Mouse (Mus musculus) spleen, adult 18-20 months (tissue): Measurements from ENCODE around the gene Fancd2os.

Experiments used
- DNase-seq, 2 experiments: peaks; one replicate each; pipeline ENCODE4 v3.0.0; 2022; ENCODE audit warnings: mixed read lengths in 2 of 2

Gene Fancd2os

DNA sequence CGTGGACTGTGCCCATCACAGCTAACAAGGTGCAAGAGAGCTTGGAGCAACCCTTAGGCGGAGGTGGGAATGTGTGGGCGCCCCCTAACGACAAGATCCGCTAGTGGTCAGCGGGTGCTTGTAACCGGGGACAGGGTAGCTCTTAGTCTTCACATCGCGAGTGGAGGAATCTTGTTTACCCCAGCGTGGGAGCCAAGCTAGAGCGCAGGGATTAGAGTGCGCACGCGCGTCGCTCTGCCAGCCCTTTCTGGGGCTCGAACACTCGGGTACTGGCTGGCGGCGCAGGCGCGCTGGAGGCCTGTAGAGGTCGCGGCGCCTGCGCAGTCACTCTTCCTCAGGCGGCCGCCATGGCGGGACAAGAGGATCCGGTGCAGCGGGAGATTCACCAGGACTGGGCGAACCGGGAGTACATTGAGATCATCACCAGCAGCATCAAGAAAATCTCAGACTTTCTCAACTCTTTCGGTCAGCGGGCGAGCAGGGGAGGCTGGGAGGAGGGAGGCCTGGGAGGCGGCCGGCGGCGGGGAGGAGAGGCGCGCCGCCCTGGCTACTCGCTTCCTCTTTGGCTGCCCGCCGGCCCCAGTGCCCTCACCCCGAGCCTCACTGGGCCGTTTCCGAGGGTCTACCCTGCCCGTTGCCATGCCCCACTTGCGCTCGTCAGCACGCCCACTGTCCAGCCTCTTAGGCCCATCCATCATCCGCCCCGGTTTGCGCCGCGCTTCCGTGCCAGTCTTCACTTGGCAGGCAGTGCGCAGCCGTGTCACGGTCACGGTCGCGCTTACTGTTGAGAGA is 4.1 kb upstream of the Fancd2os start, which contains the start of gene Brk1:
TSS of gene Brk1 (plus strand) at position 341 of the 792 bp plus-strand sequence.
- peak; percentile 80 to 85 for DNase-seq

DNA sequence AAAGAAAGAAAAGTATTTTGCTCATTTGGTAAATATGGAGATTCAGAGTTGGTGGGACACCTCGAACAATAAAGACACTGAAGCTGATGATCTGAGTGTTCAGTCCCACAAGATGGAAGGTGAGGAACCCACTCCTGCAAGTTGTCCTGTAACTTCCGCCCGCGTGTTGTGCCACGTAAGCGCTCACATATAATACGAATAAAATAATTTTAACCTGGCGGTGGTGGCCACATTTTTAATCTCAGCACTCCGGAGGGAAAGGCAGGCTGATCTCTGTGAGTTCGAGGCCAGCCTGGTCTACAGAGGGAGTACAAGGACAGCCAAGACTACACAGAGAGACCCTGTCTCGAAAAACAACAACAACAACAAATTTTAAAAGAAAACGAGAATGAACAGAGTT is 3.5 kb upstream of the Fancd2os start:
- no peak for DNase-seq

DNA sequence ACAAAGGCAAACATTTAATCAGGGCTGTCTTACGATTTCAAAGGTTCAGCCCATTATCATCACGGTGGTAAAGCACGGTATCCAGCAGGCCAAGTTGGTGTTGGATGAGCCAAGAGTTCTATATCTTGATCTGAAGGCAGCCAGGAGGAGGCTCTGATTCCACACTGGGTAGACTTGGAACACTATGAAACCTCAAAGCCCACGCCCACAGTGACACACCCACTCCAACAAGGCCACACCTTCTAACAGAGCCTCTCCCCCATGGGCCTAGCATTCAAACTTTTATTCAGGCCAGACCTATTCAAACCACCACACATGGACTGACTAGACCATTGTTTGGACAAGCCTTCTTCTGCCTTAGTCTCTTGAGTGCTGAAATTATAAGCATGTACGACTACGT is 2.3 kb upstream of the Fancd2os start:
- DNase-seq, result no peak

DNA sequence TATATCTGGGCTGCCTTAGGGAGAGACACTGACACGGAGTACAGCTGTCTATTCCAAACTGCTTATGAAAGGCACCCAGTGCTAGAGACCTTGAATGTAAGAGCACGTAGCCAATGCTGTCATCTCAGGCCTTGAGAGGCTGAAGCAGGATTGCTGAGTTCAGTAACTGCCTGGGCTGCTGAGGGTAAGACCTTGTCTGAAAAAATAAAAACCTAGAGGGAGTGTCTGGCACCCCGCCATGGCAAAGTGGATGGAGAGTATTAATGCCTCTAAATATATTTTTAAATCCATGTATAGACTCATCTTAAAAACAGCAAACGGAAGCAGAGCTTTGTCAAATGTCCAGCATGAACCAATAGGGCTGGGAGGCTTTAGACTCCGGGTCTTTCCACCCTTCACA is 682 bp downstream of the Fancd2os start:
- no peak for DNase-seq

DNA sequence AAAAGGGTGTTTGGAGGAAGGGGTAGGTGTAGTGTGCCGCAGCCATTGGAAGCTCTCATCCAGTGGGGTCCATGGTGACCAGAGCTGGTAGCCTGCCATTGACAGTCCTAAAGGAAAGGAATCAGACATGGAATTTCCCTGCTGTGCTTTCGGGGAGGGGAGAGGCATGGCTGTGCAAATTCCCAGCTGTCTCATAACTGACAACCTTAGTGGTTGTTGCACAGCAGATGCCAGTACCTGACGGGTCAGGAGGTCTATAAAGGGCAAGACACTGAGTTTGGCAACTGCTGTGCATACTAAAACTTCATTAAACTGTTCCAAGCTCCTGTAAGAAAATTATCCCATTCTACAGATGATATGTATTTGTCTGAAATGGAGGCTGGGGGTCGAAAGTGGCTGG is 2.6 kb downstream of the Fancd2os start:
- DNase-seq, result no peak

DNA sequence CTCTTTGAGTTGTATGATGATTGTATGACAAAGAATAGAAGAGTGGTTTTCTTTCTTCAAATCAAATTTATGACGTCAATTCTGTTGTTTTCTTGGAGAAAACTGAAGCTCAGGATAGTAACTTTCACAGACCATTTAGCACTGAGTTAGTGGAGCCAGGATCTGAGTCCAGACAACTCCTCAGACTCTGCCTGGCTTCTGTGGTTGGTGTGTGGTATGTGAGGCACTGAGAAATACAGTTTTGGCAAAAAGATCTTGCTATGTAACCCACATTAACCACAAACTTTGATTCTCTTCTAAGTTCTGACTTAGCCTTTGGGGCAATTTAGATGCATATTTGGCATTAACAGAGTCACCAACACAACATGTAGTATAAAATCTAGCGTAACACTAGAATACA is 7.9 kb downstream of the Fancd2os start:
- no peak for DNase-seq

DNA sequence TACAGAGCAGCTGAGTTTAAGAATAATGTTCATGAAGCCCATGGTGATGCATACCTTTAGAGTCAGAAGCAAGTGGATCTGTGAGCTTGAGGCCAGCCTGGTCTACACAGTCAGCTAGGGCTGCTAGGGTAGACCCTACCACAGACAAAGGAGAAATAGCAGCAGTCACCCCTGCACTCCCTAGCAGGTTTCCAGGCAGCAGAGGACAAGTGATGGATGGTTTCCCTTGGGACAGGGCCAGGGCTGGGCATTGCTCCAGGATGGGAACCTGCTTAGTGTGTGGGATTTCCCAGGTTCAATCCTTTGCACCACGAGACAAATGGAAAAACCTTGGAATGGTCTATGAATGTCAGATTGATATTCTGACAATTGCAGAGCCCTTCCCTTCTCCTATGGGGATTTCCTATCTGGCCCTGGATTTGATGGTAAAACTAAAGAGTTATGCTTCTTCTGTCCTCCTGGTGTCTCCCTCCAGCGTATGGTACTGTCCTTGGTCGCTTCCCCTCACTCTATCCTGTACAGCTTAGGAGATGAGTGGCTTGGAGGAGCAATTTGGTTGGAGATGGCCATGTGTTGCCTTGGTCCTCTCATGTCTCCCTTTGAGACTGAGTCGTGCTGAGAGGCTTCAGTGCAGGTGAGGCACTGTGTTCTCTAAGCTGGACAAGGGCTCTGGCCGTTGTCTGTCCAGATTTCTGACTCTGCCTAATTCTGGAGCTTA is 13.9 kb downstream of the Fancd2os start:
- peak in 1 of 2 experiments; percentile 6 for DNase-seq

DNA sequence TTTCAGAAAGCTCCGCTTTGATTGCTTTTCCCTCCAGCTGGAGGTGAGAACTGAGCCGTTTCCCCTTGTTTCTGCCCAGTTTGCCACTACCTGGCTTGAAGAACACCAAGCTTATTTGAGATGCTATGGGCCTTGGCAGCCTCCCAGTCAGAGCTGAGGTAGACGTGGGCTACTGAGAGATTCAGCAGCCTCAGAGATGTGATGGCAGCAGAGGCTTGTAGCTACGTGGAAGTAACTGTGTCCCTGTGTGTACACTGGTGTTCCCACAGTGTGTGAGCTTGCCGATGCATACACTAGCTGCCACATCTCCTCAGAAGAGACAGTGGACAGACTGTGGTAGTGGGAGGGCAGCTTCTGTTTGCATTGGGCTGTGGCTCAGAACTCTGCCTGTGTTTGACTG is 15.4 kb downstream of the Fancd2os start:
- DNase-seq, result no peak

DNA sequence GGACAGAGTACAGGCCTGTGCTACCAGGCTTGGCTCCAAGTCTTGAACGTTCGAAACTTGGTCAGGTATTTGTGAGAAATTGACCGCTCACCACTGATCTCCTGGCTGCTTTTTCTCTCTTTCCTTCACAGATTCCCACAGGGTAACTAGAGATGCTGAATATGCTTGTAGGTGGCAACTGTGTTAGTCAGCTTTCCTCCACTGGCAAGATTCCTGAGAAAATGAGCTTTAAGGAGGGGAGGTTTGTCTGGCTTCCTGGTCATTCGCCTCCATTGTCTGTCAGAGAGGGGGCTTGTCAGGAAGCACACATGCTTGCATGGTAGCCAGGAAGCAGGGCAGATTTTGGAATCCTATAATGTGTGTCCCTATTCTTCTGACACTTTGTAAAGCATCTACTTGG is 17.5 kb downstream of the Fancd2os start:
- DNase-seq, result no peak

DNA sequence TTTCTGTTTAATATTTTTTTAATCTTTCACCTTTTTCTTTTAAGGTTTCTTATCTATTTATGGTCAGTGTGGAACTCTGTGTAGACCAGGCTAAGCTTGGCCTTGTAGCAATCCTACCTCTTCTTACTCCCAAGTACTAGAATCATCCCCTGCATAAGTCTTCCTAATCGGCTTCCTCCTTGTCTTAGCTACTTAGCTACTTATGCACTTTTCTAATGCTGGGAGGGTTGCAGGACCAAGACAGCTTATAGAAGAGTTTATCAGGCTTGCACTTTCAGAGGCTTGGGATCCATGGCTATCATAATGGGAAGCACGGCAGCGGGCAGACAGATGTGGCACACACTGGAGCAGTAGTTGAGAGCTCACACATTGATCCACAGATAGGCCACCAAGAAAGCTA is 21.2 kb downstream of the Fancd2os start:
- DNase-seq, result no peak

DNA sequence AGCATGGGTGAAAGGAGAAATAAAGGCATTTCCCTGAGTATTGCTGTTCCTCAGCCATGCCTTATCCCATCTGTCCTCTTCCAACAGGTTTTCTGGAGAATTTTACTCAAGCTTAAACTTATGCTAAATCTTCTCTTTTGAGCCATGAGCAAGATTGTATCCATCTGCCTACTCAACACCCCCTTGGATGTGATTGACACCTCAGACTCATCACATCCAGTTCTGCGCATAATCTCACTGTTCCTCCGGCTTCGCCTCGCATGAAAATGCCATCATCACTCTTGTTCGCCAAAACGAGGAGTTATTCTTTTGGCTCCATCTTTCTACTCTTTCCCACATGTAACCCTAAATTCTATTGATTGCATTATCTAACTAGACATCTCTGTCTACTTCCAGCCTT is 24.5 kb downstream of the Fancd2os start:
- DNase-seq, result no peak

DNA sequence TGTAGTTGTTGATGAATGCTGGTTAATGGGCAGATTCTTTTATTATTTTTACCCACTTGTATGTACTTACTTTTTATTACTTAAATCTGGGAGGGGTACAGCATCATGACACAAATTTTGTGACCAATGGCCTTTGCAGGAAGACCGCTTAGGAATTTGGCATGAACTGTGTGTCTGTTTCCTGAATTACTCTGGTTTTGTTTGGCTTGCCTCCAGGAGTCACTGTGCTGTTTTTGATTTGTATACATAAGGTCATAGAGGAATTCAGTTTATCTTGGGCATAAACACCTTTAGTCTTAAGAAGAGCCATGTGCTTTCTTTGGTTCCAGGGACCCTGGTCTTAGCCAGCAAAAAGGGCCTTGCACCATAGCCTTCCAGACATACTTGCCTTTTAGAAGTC is 36.0 kb downstream of the Fancd2os start:
- no peak for DNase-seq

DNA sequence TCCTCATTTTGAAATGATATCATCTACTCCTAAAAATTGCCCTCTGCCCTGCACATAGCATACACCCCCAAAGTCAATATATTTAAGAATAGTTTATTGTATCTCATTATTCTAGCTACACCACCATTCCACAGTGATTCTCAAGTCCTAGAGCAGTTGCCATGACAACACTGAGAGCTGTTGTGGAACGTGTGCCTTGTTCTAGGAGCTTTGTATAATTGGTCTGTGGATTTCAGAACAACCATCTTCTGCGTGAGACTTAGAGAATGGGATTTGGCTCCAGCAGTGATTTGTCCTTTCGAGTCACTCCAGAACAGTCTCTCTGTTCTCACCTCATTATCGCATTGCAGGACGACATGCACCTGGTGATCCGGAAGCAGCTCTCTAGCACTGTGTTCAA is 40.8 kb downstream of the Fancd2os start:
- no peak for DNase-seq
